Mouse (Mus musculus): ENCODE measurements around the gene Ptpn18. TPM values are rescaled to one million over a fixed set of nuclear protein-coding genes. Genes with fewer than 3 reads are reported as not detected.

Ptpn18 gene
- polyA plus RNA-seq, 1 experiment from 2014 or later: 29.4 TPM

DNA sequence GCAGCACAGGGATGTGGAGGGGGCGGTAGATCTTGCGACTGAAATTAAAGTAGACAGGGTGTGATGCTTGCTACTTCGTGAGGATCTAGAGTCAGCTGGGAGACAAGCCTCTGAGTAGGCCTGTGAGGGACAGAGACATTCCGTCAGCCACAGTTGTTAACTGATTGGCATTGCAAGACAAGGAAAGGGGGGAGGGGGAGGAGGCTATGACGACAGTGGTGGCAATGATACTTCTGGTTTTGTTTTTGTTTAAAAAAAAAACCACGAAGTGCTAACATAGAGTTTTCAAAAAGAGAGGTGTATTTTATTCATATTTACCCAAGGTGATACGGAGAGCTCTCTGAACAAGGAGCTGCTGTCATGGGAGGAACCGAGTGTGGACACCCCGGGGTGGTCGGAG lies 24.9 kb downstream of the Ptpn18 start:
- Histone ChIP-seq H3K4me1 (replicated peaks; ENCODE audit: control insufficient read depth, insufficient read depth) (no peaks in the 10 kb centered on the region), H3K9ac (ENCODE audit: low read length) (no peak overlapping the region), H3K9me3 (ENCODE audit: control insufficient read depth, low read length) (no peaks in the 10 kb centered on the region), H3K27me3 (ENCODE audit: control insufficient read depth, insufficient read depth, low read length) (no peaks in the 10 kb centered on the region), H3K27ac (replicated peaks) (no peak overlapping the region), H3K4me2 (replicated peaks; ENCODE audit: low read depth) (no peak overlapping the region), H3K4me3 (ENCODE audit: low read depth, low read length) (no peak overlapping the region), H3K36me3 (ENCODE audit: control insufficient read depth, insufficient read depth, low read length) (no peaks in the 10 kb centered on the region)
- DNase-seq (ENCODE audit: low spot score): no peak
- TF ChIP-seq CTCF (IDR thresholded peaks at IDR 0.05; ENCODE audit: low read depth): no peak
- TF ChIP-seq EP300 (optimal IDR thresholded peaks at IDR 0.05): no peak
- ATAC-seq (ENCODE audit: low FRiP score, low TSS enrichment): no peak
- 71% methylated on average over 10 of the region's 10 CpGs for WGBS

DNA sequence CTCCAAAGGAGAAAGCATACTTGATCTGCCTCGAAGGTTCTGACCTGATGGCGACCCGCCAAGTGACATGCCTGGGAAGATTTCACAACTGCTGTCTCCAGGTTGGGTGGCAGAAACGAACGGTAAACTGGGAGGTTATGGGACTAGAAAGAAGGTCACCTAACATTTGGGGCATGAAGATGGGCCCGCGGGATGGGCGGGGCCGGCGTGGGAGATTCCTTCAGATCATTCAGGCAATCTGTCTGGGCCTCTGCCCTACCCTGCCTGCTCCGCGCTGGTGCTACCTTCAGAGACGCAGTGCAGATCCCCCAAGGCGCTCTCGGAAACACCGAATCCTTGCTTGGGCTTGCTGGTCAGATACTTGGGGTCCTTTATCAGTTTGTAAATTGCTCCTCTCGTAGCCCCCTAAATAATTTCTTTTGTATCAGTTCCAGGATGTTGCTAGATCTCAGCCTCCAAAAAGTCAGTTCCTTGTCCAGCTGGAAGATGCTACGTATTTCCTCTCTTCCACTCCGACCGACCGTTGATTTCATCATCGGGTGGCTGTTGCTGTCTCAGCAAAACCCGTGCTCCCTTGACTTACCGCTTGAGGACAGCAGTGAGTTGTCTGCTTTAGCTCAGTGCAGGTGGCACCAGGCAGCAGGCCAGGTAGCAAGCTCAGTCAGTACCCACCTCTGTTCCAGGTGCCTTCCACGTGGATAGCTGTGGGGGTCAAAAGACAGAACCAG lies 26.1 kb downstream of the Ptpn18 start:
- Histone ChIP-seq H3K4me3 (ENCODE audit: low read depth, low read length) (peak overlapping the region; percentile 20; the same call in 1 of the 2 replicates), H3K9me3 (ENCODE audit: control insufficient read depth, low read length) (no peaks in the 10 kb centered on the region), H3K4me1 (replicated peaks; ENCODE audit: control insufficient read depth, insufficient read depth) (no peaks in the 10 kb centered on the region), H3K9ac (ENCODE audit: low read length) (no peak overlapping the region), H3K27ac (replicated peaks) (no peak overlapping the region), H3K27me3 (ENCODE audit: control insufficient read depth, insufficient read depth, low read length) (no peaks in the 10 kb centered on the region), H3K36me3 (ENCODE audit: control insufficient read depth, insufficient read depth, low read length) (no peaks in the 10 kb centered on the region), H3K4me2 (replicated peaks; ENCODE audit: low read depth) (peak overlapping the region; percentile 38)
- DNase-seq (ENCODE audit: low spot score) (peak; percentile 55), ATAC-seq (ENCODE audit: low FRiP score, low TSS enrichment) (peak; percentile 51; the same call in 1 of the 2 replicates)
- TF ChIP-seq CTCF (IDR thresholded peaks at IDR 0.05; ENCODE audit: low read depth): peak; percentile 78
- TF ChIP-seq EP300 (optimal IDR thresholded peaks at IDR 0.05): no peak
- WGBS: 8% methylated on average over 25 of the region's 25 CpGs

DNA sequence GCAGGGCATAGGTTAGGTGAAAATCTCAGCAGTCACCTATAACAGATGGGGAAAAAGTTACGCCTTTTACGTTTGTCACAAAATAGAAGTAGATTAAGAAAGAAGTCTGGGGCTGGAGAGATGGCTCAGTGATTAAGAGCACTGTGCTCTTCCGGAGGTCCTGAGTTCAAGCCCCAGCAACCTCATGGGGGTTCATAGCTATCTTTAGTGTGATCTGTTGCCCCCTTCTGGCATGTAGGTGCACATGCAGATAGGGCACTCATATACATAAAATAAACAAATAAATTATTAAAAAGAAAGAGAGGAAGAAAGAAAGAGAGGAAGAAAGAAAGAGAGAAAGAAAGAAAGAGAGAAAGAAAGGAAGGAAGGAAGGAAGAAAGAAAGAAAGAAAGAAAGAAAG lies 27.8 kb downstream of the Ptpn18 start:
- H3K27ac ChIP-seq (replicated peaks): no peak overlapping the region
- DNase-seq (ENCODE audit: low spot score) (no peak), ATAC-seq (ENCODE audit: low FRiP score, low TSS enrichment) (no peak)
- TF ChIP-seq EP300 (optimal IDR thresholded peaks at IDR 0.05) (no peak), CTCF (IDR thresholded peaks at IDR 0.05; ENCODE audit: low read depth) (peak; percentile 22; the same call in 1 of the 2 replicates)
- WGBS: 87% methylated on average over 3 of the region's 3 CpGs
- H3K9me3 ChIP-seq (ENCODE audit: control insufficient read depth, low read length): no peaks in the 10 kb centered on the region
- H3K9ac ChIP-seq (ENCODE audit: low read length): no peak overlapping the region
- H3K4me1 ChIP-seq (replicated peaks; ENCODE audit: control insufficient read depth, insufficient read depth): no peaks in the 10 kb centered on the region
- H3K27me3 ChIP-seq (ENCODE audit: control insufficient read depth, insufficient read depth, low read length): no peaks in the 10 kb centered on the region
- H3K4me2 ChIP-seq (replicated peaks; ENCODE audit: low read depth): no peak overlapping the region
- no peak overlapping the region for H3K4me3 ChIP-seq (ENCODE audit: low read depth, low read length)
- no peaks in the 10 kb centered on the region for H3K36me3 ChIP-seq (ENCODE audit: control insufficient read depth, insufficient read depth, low read length)

DNA sequence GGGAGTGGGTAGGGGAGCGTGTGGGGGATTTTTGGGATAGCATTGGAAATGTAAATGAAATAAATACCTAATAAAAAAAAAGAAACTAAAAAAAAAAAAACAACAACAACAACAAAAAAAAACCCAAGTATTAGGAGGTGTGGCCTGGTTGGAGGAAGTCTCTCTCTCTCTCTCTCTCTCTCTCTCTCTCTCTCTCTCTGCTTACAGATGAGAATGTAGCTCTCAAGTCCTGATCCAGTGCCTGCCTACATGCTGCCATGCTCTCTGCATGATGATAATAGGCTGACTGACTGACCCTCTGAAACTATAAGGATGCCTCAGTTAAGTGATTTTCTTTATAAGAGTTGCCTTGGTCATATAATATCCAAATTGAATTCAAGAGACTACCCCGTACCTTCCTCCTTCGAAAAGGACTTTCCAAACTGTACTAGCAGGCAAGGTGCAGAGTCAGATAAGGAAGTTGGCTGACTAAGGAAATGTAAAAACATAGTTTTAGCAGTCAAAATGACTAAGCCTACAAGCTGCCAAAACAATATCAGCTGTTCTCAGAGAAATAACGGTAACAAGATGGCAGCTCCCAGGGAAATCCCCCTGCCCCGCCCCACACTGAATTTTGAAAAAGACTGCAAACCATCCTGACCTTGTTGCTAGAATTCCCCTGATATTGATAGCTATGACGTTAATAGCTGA lies 30.4 kb downstream of the Ptpn18 start:
- Histone ChIP-seq H3K9ac (ENCODE audit: low read length) (no peak overlapping the region), H3K27me3 (ENCODE audit: control insufficient read depth, insufficient read depth, low read length) (no peaks in the 10 kb centered on the region), H3K36me3 (ENCODE audit: control insufficient read depth, insufficient read depth, low read length) (no peaks in the 10 kb centered on the region), H3K4me1 (replicated peaks; ENCODE audit: control insufficient read depth, insufficient read depth) (no peaks in the 10 kb centered on the region), H3K9me3 (ENCODE audit: control insufficient read depth, low read length) (no peaks in the 10 kb centered on the region), H3K4me2 (replicated peaks; ENCODE audit: low read depth) (no peak overlapping the region), H3K27ac (replicated peaks) (no peak overlapping the region), H3K4me3 (ENCODE audit: low read depth, low read length) (no peak overlapping the region)
- TF ChIP-seq EP300 (optimal IDR thresholded peaks at IDR 0.05): no peak
- no peak for TF ChIP-seq CTCF (IDR thresholded peaks at IDR 0.05; ENCODE audit: low read depth)
- WGBS: 83% methylated on average over 6 of the region's 6 CpGs
- DNase-seq (ENCODE audit: low spot score) (no peak), ATAC-seq (ENCODE audit: low FRiP score, low TSS enrichment) (no peak)

DNA sequence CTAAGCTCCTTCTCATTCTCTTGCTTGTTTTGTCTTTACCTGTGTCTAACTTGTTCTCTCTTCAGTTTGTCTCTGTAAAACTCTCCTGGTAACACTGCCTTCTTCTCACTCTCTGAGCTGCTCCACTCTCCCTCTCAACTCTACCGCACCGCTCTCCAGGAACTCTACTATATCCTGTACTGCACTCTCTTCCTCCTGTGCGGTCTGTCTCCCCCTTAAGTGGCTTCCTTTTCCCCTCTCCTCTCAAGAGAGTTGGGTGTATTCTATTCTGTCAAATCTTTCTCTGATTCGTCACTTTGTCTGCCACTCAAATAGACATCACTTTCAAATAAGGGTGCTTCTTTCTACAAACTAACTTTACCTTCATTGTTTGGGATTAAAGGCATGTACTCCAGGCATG lies 31.9 kb downstream of the Ptpn18 start:
- no peak overlapping the region for H3K4me2 ChIP-seq (replicated peaks; ENCODE audit: low read depth)
- no peaks in the 10 kb centered on the region for H3K9me3 ChIP-seq (ENCODE audit: control insufficient read depth, low read length)
- H3K4me3 ChIP-seq (ENCODE audit: low read depth, low read length): no peak overlapping the region
- TF ChIP-seq CTCF (IDR thresholded peaks at IDR 0.05; ENCODE audit: low read depth): no peak
- no peak for TF ChIP-seq EP300 (optimal IDR thresholded peaks at IDR 0.05)
- no peaks in the 10 kb centered on the region for H3K4me1 ChIP-seq (replicated peaks; ENCODE audit: control insufficient read depth, insufficient read depth)
- H3K9ac ChIP-seq (ENCODE audit: low read length): no peak overlapping the region
- H3K36me3 ChIP-seq (ENCODE audit: control insufficient read depth, insufficient read depth, low read length): no peaks in the 10 kb centered on the region
- DNase-seq (ENCODE audit: low spot score): no peak
- WGBS: 73% methylated on average over 4 of the region's 4 CpGs
- no peak overlapping the region for H3K27ac ChIP-seq (replicated peaks)
- no peak for ATAC-seq (ENCODE audit: low FRiP score, low TSS enrichment)
- no peaks in the 10 kb centered on the region for H3K27me3 ChIP-seq (ENCODE audit: control insufficient read depth, insufficient read depth, low read length)

DNA sequence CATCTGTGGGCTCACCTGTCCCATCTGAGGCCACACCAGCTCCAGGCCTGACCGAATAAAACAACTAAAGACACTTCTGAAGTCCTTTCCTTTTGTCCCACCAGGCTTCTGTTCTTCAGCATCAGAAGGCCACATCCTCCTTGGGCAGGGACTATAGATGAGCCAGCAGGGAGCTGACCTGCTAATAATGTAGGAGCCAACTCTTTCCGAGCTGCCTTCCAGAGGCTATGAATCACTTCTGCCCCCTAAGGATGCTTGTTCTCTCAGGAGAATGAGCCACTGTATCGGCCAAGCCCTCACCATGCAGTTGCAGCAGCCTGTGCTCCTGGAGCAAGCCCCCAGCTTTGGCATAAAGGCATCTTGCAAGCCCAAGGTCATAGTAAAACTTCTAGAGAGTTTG lies 43.4 kb downstream of the Ptpn18 start:
- no peaks in the 10 kb centered on the region for H3K9me3 ChIP-seq (ENCODE audit: control insufficient read depth, low read length)
- no peaks in the 10 kb centered on the region for H3K27me3 ChIP-seq (ENCODE audit: control insufficient read depth, insufficient read depth, low read length)
- H3K27ac ChIP-seq (replicated peaks): no peak overlapping the region
- TF ChIP-seq CTCF (IDR thresholded peaks at IDR 0.05; ENCODE audit: low read depth) (no peak), EP300 (optimal IDR thresholded peaks at IDR 0.05) (no peak)
- no peak overlapping the region for H3K4me3 ChIP-seq (ENCODE audit: low read depth, low read length)
- no peak for ATAC-seq (ENCODE audit: low FRiP score, low TSS enrichment)
- no peaks in the 10 kb centered on the region for H3K36me3 ChIP-seq (ENCODE audit: control insufficient read depth, insufficient read depth, low read length)
- WGBS: 46% methylated on average over 3 of the region's 3 CpGs
- no peak for DNase-seq (ENCODE audit: low spot score)
- H3K9ac ChIP-seq (ENCODE audit: low read length): no peak overlapping the region
- H3K4me2 ChIP-seq (replicated peaks; ENCODE audit: low read depth): no peak overlapping the region
- H3K4me1 ChIP-seq (replicated peaks; ENCODE audit: control insufficient read depth, insufficient read depth): no peaks in the 10 kb centered on the region
